Mouse (Mus musculus) cerebellum, adult 11 months (tissue): ENCODE results near the gene Rab3a.

Experiments used
- DNase-seq: peaks from one replicate; pipeline ENCODE4 v3.0.0; 2022

The Rab3a gene

DNA sequence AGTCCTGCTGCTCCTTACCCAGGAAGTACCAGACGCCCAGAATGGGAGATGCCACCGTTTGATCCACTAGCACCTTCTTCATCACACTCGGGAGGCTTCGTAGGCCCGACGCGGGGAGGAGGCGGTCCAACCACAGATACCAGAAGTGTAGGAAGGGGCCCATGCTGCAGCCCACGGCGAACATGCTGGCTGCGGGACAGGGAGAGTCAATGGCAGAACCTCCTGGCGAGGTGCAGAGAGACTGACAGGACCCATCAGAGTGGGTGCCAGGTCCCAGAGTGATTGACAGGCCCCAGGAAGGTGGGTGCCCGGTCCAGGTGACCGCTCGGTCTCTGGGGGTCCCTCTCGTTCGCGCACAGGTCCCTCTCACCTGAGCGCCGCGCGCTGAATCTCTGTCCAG, 5.9 kb downstream of the Rab3a start:
- DNase-seq = no peak

DNA sequence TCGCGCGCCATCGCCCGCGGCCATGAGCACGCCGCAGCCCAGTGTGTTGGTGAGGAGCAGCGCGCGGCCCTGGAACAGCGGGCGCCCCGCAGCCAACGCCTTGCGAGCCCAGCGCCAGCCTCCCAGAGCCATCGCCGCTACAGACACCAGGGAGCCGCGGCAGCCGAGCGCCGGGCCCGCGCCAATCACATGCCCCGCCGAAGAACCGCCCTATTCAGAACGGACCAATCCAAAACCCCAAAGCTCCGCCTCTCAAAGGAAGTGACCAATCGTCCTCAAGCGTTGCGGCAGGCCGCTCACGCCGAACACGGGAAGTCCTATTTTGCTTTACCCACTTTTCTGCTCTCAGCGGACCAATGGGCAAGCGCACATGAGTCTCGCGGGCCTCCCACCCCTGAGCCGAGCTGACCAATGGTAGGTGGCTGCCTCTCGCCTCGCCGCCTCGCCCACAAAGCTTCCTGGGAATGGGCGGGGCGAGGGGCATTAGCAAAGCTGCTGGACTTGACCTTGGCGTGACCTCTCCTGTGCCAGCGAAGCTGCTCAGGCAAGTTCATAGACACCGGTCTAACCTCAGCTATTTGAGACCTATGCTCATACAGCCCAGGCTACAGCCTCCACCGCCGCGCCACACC, 6.4 kb downstream of the Rab3a start, which contains the start of gene Mpv17l2:
TSS of gene Mpv17l2 (minus strand) at position 172 of the 632 bp plus-strand sequence.
- DNase-seq = peak; percentile 95

DNA sequence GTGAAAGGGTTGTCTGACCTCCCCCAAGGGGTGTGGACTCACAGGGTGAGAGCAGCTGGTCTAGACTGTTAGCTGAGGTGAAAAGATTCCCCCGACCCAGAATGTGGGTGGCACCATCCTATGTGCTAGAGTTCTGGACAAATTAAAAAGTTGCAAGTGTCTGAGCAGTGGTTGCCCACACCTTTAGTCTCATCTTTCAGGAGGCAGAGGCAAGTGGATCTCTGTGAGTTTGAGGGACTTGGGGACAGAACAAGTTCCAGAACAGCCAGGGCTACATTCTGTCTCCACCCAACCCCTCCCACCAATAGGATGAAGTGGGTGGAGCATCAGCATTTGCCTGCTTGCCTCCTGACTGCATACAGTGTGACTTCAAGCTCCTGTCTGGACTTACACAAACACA, 7.6 kb downstream of the Rab3a start:
- peak; percentile 23 for DNase-seq

DNA sequence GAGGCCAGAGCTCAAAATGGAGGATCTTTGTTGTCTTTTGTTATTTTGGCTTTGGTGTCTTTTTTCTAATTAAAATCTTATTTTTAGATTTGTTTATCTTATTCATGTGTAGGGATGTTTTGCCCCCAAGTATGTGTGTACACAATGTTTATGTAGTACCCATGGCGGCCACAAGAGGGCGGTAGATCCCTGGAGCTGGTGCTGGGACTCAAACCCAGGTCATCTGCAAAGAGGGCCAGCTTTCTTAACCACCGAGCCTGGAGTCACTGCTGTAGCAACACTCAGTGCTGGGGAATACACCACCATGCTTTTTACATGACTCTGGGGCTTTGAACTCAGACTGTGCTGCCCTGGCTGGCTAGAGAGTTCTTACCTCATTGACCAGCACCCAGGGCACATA, 8.9 kb downstream of the Rab3a start:
- peak; percentile 60 for DNase-seq

DNA sequence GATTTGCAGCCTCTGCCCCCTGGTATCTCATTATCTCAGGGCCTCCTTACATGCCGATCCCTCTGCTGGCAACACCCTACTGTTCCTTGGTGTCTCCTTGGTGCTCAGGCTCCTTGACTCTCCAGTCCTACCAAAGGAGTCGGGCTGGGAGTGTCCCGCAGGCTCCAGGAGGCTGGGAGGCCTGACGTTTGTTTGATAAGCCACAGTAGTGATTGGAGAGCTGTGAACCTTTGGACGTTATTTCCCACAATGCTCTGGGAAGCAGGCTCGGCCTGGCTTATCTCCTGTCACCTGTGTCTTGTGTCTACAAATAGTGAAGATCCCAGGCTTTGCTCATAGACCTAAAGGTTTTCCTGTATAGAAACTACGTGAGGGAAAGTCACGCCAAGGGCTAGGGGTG, 9.5 kb downstream of the Rab3a start:
- no peak for DNase-seq

DNA sequence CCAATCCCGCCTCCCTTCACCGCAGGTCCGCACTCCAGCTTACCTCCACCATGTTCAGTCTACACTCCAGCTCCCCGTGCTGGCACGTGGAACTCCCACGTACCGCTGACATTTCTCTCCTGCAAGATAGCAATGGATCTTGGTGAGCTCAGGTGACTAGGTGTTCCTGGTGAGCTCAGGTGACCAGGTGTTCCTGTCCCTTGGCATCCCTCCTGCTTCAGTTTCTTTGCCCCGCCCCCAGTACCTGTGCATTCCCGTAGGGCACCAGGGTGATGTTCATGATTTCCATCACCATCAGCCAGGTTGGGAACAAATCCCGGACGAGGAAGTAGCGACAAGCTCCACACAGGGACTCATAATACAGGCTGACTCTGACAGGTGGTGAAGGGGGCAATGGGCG, 10.2 kb downstream of the Rab3a start:
- DNase-seq = no peak

DNA sequence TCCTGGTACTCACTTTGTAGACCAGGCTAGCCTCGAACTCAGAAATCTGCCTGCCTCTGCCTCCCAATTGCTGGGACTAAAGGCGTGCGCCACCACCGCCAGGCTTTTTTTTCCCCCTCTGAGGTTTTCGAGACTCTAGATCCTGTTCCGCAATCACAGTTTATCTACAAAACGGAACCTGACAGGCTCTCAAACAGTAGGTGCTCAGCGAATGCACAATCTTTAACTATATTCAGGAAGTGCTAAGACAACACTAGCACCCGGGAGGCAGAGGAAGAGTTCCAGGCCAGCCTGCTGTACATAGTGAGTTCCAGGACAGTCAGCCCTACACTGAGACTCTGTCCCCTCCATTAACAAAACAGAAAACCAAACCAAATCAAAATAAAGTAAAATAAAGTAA, 10.8 kb downstream of the Rab3a start:
- DNase-seq = no peak

DNA sequence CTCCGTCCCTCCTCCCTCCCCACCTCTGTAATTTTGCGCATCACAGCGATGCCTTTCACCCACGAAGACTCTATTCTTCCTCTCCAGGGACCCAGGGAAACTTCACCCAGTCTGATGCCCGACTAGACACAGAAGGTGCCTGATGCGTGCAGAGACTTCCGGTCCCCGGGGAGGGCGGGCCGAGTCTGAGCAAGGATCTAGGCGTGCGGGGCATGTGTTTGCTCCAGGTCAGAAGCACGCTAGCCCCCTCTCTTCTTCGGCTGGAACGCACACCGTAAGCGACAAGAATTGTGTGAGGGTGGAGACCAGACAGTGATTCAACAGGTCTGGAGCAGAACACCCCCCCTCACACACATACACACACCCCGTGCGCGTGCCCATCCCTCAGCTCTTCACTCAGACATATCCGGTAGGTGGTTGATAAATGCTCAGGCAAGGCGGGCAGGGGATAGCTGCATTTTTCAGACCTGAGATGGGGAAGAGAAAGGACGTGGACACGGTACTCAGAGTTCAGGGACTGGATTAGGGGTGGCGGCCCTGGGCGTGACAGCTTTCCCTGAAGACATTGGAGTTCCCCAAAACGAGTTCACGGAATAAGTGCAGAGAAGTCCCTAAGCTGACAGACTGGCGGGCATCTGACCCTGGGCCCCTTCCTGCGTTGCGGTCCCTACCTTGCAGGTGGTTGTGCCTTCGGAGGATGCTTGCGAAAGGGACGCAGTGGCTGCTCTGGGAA, 11.5 kb downstream of the Rab3a start:
- no peak for DNase-seq

DNA sequence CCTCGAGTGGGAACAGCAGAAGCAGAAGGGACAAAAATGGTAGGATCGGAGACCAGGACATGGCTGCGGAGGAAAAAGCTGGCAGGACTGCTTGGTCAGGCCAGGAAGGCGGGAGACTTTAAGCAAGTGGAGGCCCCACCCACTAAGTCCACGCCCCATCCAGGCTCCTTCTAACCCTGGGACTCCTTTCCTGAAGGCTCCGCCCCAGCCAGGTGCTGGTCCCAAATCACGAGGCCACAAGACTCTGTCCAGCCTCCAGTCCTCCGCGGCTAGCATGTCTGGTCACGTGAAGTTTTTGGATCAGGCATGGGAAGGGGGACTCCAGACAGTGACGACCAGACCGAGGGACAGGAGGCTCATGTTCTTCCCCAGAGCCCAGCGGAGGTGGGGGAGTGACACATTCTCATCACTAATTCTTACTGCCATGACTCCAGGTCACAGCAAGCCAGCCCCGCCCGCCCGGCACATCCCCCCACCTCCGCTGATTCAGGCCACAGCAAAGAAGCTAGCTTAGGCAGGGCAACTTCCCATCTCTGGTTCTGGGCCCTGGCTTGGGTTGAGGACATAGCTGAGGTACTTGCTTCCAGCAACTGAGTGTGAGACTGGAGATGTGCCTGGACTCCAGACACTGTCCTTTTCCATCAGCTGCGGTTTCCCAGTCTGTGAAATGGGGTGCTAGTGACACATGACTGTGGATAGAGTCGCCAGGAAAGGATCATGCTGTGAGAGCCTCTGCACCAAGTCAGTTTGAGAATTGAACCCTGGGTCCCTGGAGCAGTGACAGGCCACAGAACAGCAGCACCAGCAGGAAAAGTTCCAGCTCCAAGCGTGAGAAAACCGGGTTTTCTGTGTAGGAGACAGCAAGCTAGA, 12.3 kb downstream of the Rab3a start:
- peak; percentile 61 for DNase-seq

DNA sequence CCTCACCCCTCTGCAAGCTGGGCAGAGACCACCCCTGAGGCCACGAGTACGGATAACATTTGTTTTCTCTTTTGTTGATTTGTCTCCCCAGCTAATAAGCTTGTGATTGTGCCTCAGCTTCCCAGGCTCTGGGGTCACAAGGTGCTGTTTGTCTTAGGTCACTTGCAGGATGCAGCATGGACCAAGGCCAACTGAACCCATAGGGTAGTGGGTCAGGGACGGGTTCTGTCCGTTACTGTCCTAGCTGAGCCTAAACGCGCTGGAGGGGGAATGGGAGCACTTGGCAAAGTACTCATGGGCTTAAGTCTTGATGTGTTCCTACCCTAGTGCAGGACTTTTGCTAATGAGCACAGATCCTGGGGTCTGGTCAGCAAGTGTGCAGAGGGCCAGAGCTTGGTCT, 13.0 kb downstream of the Rab3a start:
- DNase-seq = no peak

DNA sequence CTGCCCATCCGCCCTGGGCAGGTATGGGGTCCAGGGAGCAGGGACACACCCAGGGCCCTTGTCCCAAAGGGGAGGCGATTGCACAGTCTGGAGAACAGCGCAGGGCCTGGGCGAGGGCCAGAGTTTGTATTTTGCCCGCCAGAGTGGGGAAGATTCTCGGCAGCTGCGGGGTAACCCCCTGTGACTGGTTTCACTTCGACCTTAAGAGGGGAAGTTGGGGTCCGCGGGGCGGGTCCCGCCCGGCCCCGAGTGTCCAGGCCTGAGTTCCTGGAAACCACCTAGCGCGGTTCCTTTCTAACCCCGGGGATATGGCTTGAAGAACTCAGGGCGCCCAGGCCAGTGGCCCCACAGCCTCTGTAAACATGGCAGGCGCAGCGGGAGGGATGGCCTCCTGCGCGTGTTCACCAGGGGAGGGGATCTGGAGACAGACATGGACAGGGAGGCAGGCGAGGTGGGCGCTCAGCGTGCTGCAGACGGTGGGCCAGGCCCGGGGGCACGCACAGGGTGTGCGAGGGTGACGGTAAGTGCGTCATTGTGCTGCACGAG, 13.8 kb downstream of the Rab3a start:
- DNase-seq = no peak

DNA sequence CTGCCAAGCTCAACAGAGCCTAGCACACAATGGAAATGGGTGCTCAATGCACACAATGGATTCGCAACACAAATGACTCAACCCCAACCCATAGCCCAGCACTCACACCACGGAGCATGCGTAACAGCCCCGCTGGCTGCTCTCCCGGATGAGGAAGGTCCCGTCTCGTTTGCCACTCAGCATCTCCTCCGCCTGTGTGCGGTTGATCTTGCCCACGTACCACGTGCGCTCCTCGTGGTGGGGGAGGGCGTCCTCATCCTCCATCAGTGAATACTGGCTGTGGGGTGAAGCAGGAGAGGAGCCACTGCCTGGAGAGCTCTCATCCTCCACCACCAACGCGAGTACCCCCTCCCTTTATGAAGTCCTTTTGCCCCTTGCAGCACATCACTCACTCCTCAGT, 14.5 kb downstream of the Rab3a start:
- no peak for DNase-seq

DNA sequence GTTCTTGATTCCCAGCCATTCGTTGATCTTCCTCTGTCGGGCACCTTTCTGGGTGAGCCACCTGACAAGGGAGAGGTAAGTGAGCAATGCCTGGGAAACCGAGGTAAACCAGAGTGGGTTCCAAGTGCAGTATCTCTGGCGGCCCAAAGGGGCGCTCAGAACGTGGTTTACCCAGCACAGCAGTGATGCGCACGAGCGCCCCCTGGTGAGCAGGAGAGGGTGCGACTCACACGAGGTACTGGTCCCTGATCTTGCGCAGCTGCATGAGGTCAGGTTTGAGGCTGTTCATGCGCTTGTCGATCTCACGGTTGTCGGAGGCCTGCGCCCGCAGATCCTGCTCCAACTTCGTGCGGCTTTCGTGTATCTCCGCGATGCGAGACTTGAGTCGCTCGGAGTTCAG, 14.9 kb downstream of the Rab3a start:
- peak; percentile 92 for DNase-seq

DNA sequence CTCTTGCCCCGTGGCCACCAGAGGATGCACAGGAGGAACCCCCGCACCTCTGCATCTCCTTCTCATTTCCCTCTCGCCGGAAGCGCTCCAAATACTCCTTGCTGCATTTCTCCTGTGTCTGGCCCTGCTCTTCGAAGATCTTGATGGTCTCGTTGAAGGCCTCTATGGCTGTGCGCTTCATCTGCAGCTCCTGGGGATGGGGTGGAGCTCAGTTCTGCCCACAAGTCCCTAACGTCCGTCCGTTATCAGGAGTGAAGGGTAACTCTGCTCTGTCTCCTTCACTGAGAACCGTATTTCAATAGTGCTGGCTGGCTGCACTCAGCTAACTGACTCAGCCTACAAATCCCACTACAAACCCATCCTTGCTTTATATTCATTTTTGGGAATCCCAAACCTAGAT, 15.4 kb downstream of the Rab3a start:
- DNase-seq = no peak

DNA sequence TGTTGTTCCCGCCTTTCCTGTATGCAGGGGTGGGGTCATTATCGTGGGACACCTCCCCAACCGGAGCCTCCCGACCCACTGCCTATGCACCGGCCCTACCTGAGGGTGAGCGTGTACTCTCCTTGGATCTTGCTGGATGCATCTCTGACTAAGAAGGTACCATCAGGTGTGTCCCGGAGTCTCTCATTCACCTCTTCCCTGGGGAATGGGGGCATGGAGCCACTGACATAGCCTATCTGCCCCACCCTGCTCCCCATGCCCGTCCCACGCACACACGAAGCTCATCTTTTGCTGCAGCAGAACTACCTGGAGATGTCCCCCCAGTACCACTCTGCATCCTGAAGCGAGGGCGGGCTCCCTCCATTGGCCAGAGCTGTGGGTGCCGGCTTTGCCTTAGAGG, 16.3 kb downstream of the Rab3a start:
- no peak for DNase-seq

DNA sequence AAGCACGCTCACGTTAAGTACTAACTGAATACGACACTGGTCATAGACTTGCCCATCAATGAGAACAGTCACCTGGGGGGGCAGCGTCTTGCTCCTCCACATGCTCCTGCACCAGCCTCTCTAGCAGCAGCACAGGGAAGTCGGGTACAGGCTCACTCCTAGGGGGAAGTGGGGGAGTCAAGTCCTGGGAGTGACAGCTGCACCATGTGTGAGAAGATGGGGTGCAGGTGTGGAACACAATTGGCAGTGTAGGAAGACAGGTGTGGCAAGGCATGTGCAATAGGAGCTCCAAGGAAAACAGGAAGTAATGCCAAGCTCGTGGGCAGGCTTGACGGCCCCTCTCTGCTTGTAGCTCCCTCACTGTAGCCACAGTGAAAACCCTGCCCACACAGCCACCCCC, 16.7 kb downstream of the Rab3a start:
- no peak for DNase-seq

DNA sequence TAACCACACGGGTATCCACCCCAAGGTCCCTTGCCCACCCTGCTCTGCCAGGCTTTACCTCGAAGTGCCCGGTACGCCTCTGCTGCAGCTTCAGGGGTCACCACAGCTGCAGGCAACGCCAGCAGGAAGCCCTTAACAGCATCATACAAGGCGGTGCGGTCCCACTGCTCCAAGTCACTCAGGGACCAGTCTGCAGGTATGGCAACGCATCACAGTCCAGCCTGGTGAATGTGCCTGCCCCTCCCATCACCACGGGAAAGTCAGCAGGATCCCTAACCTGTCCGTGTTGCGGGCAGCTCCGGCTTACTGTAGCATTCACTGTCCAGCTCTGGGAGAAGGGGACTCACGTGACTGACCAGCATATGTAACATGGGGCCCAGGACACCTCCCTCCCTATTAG, 17.6 kb downstream of the Rab3a start:
- DNase-seq = no peak

DNA sequence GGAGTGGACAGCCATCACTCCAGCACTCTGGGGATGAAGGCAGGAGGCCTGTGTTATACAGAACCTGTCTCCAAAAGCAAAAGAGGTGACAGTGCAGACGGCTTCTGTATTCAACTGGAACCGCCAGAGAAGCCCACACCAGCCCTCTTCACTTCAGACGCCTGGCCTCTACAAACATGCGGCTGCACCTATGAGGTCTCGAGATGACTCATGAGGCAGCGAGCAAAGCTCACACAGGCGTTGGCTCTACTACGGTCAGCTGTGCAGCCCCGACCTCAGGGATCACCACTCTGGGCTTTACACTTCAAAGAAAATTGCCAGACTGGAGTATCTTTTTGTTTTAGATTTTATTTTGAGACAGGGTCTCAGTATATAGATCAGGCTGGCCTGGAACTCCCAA, 18.4 kb downstream of the Rab3a start:
- no peak for DNase-seq

DNA sequence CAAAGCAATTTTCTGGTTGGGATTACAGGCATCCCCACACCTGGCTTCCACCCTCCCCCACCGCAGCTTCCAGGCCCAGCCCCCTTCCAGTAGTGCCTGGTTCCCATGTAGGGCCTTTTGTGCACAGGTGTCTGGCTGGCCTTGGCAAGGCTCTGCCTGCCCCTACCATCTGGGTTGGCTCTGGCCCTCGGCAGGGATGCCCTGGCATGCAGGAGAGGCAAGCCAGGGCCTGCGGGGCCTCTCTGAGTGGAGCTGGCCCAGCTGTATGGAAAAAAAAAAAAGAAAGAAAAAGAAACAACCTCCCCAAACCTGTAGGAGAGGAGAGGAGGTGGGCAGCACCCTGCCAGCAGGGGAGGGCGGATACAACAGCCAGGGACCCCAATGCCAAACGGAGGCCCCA, 18.9 kb downstream of the Rab3a start:
- DNase-seq = peak; percentile 74

DNA sequence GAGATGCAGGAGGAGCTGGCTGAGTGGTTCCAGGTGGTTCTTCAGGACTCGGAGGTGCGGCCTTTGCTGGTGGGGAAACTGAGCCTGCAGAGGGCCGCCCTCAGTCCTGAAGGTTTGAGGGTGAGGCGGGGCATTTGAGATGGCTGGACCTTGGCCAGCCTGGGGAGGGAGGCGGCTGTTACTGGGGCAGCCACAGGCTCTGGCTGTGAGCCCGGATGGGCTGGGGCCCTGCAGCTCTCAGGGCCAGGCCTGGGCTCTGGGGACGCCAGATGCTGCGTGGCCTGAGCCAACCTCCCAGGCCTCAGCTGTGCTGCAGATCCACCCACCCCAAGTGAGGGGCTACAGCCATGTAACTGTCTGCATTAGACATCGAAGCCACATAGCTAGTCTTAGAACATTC, 19.4 kb downstream of the Rab3a start:
- DNase-seq = peak; percentile 80

DNA sequence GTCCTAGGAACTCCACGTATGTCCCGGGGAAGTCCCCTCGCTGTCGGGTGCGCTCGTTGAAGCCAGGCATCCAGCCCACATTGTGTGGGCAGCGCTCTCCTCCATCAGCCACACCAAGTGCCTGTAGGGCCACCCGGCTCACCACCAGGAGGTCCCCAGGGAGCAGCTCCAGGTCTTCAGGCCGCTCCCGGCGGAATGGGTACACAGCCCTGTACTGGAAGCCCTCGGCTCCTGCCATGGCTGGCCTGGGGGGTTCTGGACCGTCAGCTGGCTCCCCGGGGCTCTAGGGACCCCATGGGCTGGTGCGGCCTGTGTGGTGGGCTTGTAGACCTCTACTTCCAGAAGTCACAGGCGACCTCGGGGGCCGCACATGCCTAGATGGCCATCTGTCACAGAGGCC, 20.3 kb downstream of the Rab3a start:
- no peak for DNase-seq

DNA sequence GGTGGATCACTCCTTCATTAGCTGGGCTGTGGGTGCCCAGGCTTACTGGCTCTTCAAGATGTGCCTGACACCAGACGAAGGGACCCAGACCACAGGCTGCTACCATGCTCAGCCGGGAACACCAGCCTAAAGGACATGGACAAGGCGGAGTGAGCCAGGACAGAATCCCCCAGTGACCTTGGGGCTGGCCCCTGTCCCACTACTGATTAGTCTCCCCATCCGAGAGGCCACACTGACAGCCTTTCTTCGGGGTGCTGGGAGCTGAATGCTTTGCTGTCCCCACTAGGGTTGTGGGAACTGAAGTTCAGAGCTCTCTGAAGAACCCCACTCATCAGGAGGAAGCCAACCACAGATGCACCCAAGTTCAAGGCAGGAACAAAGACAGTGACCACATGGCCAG, 20.7 kb downstream of the Rab3a start:
- DNase-seq = no peak

DNA sequence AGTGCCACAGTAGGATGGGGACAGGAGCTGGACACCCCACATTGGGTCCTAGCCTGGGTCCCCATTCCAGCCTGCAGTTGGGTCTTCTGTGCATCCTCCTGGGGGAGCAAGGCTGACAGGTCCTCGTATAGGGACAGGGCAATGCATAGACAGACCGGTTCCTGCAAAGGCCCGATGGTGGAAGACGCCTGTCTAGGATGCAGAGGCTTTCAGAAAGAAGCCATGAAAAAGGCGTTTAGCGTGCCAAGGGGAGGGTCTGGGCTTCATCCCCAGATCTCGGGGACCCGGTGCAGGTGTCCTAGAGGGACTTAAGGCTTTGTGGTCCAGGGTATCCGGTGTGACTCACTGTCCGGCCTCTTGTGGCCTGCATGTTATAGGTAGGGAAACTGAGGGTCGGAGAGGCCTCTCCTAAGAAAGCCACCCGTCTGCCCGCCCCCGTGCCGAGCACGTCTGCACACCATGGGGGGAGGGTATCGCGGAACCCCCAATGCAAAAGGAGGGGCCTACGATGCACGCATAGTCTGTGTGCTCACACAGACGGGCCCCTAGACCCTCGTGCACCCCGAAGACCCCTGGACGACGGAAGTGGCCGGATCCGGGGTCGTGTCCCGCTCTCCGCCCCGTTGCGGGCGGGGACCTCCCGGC, 21.5 kb downstream of the Rab3a start:
- DNase-seq = no peak
